Mouse (Mus musculus) liver, adult 2 months (tissue): ENCODE results near the gene Klrb1a.

Experiments
- CTCF ChIP-seq: fragments of 200-500 bp; IDR thresholded peaks from 2 replicates; pipeline ENCODE4 v1.5.1; 2011; ENCODE audit warnings: low read depth, low read length, control low read depth
- POLR2A ChIP-seq: fragments of 200-500 bp; IDR thresholded peaks from 2 replicates; pipeline ENCODE4 v1.6.1; 2011; ENCODE audit warnings: low read length, control low read depth; ENCODE audit not compliant: insufficient read depth; ENCODE audit errors: extremely low read depth

GRCm38 (mm10) chr6:128566589-128566988, 56.7 kb downstream of the Klrb1a start:
- no peak for TF ChIP-seq CTCF
- TF ChIP-seq POLR2A: no peak
